In genomic region chr1:106062891-106063590, GRCm38 (mm10) we compare ENCODE assay signal across 9 mouse cellular contexts.
"Had no signal": no experiment of that assay in that cellular context is flagged by ENCODE, and none has a peak within 500 bp of the region (broad histone marks: within the 10 kb centered on the region; RNA-seq: fewer than 3 reads in every experiment).

No protein-coding gene starts in this region.

- H3K4me2 ChIP-seq: limb, embryonic 15.5 days; neural tube, embryonic 12.5 days had no signal

- H3K9me3 ChIP-seq: limb, embryonic 15.5 days; neural tube, embryonic 12.5 days had no signal

- H3K9ac ChIP-seq: limb, embryonic 15.5 days; liver, embryonic 14.5 days; neural tube, embryonic 12.5 days had no signal

- H3K36me3 ChIP-seq: limb, embryonic 15.5 days; neural tube, embryonic 12.5 days had no signal

- H3K4me3 ChIP-seq: layer of hippocampus, adult 2 months; limb, embryonic 15.5 days; neural tube, embryonic 12.5 days had no signal

- DNase-seq: kidney, adult 18-20 months; kidney, postnatal 10 days; kidney, postnatal 4 days; lung, adult 18-20 months had no signal

- H3K27me3 ChIP-seq: limb, embryonic 15.5 days; neural tube, embryonic 12.5 days had no signal

- H3K27ac ChIP-seq: layer of hippocampus, adult 2 months; limb, embryonic 15.5 days; liver, embryonic 14.5 days; neural tube, embryonic 12.5 days; stomach, postnatal 0 days had no signal

- H3K4me1 ChIP-seq: neural tube, embryonic 12.5 days had no signal
